Mouse (Mus musculus) midbrain, postnatal 0 days (tissue): Measurements from ENCODE around the gene Rapgef5. TPM values are rescaled to one million over a fixed set of nuclear protein-coding genes. Genes with fewer than 3 reads are reported as not detected.
"Not testable (repeated sequence)": the region's sequence is repeated elsewhere in the genome, so short reads cannot be mapped to it uniquely, and the experiment has no call there.

Experiments
- ATAC-seq: fragments of 200-750 bp; cut with Nextera tagmentation; 2 replicates; pipeline ENCODE4 v1.8.0; 2017; ENCODE audit warnings: moderate number of reproducible peaks, mild to moderate bottlenecking, moderate TSS enrichment, moderate library complexity; ENCODE audit not compliant: low FRiP score
- DNase-seq: peaks from one replicate; pipeline ENCODE4 v3.0.0-alpha.2; 2015; ENCODE audit warnings: low spot score
- H3K27ac ChIP-seq: fragments of 300-500 bp; sonication (generic); 2 replicates; pipeline ENCODE4 v1.5.1; 2014; ENCODE audit warnings: low read depth, mild to moderate bottlenecking, low read length, mixed read lengths
- H3K27me3 ChIP-seq: fragments of 300-500 bp; sonication (generic); 2 replicates; pipeline ENCODE4 v1.6.1; 2014; ENCODE audit warnings: low read length, control low read depth, mixed read lengths; ENCODE audit not compliant: insufficient read depth
- H3K36me3 ChIP-seq: fragments of 300-500 bp; sonication (generic); 2 replicates; pipeline ENCODE4 v1.6.1; 2014; ENCODE audit warnings: low read length, control low read depth, mixed read lengths; ENCODE audit not compliant: insufficient read depth
- H3K4me1 ChIP-seq: fragments of 300-500 bp; sonication (generic); 2 replicates; pipeline ENCODE4 v1.6.1; 2014; ENCODE audit warnings: mild to moderate bottlenecking, control low read depth, antibody characterized with exemption, low read length, mixed read lengths; ENCODE audit not compliant: insufficient read depth
- H3K4me2 ChIP-seq: fragments of 300-500 bp; sonication (generic); 2 replicates; pipeline ENCODE4 v1.6.1; 2014; ENCODE audit warnings: low read depth, mild to moderate bottlenecking, low read length, mixed read lengths; ENCODE audit not compliant: poor library complexity, severe bottlenecking
- H3K4me3 ChIP-seq: fragments of 300-500 bp; sonication (generic); 2 replicates; pipeline ENCODE4 v1.5.1; 2014; ENCODE audit warnings: low read depth, mild to moderate bottlenecking, low read length, moderate library complexity
- H3K9ac ChIP-seq: fragments of 300-500 bp; sonication (generic); replicated peaks from 2 replicates; pipeline ENCODE4 v1.6.1; 2014; ENCODE audit warnings: mild to moderate bottlenecking, low read length, moderate library complexity, mixed read lengths; ENCODE audit not compliant: poor library complexity, severe bottlenecking
- H3K9me3 ChIP-seq: fragments of 300-500 bp; sonication (generic); 2 replicates; pipeline ENCODE4 v1.6.1; 2016; ENCODE audit warnings: low read length, control low read depth
- CTCF ChIP-seq: IDR thresholded peaks from 2 replicates; pipeline ENCODE4 v1.5.1; 2016; ENCODE audit warnings: antibody characterized with exemption, mild to moderate bottlenecking
- WGBS: fragments of 180-500 bp; shearing (Covaris S2); extraction: QIAGEN DNeasy Blood & Tissue Kit; methylation state at CpG from one replicate; pipeline ENCODE4 v1.1.7; 2014; 5-methylcytosine and 5-hydroxymethylcytosine counted together
- polyA plus RNA-seq: library from polyadenylated mRNA; unstranded; fragments of >200 nt; fragmentation: Nextera tagmentation; extraction: Ambion mirVana; gene quantifications from 2 replicates; pipeline ENCODE4 v1.2.1, GENCODE M21; 2015
- total RNA-seq: library from RNA; depleted of rRNA; stranded (reverse); fragments of >200 nt; gene quantifications from 2 replicates; pipeline ENCODE4 v1.2.3, GENCODE M21; 2014

Rapgef5 gene
- total and polyA plus RNA-seq, 2 experiments from 2014 or later, result 25.9 to 54.3 TPM

DNA sequence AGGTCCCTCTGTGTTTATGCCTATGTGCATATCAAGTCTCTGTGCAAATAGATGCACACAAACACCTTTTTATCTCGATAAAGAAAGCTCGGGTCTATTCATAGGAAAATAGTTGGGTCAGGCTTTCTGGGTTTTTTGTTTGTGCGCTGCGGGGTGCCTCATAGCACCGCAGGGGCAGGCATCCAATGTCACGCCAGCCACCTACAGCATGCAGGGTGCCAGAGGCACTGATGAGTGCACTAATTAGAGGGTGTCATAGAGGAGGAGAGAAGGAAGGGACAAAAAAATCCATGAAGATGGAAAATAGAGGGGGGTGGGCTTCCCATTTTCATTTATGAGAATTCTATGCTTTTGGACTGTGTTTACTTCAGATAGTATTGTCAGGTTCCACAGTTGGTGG, 270.3 kb downstream of the Rapgef5 start:
- Histone ChIP-seq H3K9me3 (no peaks in the 10 kb centered on the region), H3K9ac (no peak overlapping the region), H3K4me3 (no peak overlapping the region), H3K36me3 (no peaks in the 10 kb centered on the region), H3K27ac (no peak overlapping the region), H3K4me1 (no peaks in the 10 kb centered on the region), H3K4me2 (no peak overlapping the region), H3K27me3 (no peaks in the 10 kb centered on the region)
- TF ChIP-seq CTCF, result no peak
- no peak for DNase-seq
- 20% methylated on average over 6 of the region's 6 CpGs for WGBS
- ATAC-seq, result no peak

- WGBS, result 17% methylated on average over 24 of the region's 24 CpGs
- Histone ChIP-seq H3K27me3 (no peaks in the 10 kb centered on the region), H3K36me3 (no peaks in the 10 kb centered on the region), H3K4me2 (peak overlapping the region; percentile 39), H3K9ac (no peak overlapping the region), H3K4me3 (peak overlapping the region; percentile 2; the same call in 1 of the 2 replicates), H3K9me3 (no peaks in the 10 kb centered on the region), H3K4me1 (no peaks in the 10 kb centered on the region), H3K27ac (no peak overlapping the region)
- DNase-seq (no peak), ATAC-seq (no peak)
- TF ChIP-seq CTCF, result no peak
Measured at GRCm38 (mm10) chr12:117788513-117789011, 272.3 kb downstream of the Rapgef5 start.

DNA sequence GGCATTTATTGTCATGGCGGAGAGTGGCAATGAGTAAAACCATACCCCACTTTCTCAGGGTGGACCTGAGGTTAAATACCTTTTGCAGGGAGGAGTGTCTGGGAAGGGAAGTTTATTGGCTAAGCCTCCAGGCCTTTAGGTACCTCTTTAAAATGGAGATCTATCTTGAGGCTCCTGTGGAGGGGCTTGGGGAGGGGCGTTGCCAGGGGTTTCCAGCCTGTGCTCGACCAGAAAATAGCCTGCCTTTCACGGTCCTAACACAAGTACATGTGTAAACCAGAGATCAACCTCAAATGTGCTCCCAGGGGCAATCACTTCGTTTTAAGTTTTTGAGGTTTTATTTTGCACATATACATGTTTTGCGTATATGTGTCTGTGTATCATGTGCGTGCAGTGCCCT, 272.7 kb downstream of the Rapgef5 start:
- H3K36me3 ChIP-seq, result no peaks in the 10 kb centered on the region
- ATAC-seq (no peak), DNase-seq (no peak)
- no peak overlapping the region for H3K4me2 ChIP-seq
- TF ChIP-seq CTCF, result no peak
- no peak overlapping the region for H3K4me3 ChIP-seq
- no peaks in the 10 kb centered on the region for H3K4me1 ChIP-seq
- H3K27ac ChIP-seq, result no peak overlapping the region
- H3K9ac ChIP-seq, result no peak overlapping the region
- H3K9me3 ChIP-seq, result no peaks in the 10 kb centered on the region
- 21% methylated on average over 7 of the region's 7 CpGs for WGBS
- H3K27me3 ChIP-seq, result no peaks in the 10 kb centered on the region

DNA sequence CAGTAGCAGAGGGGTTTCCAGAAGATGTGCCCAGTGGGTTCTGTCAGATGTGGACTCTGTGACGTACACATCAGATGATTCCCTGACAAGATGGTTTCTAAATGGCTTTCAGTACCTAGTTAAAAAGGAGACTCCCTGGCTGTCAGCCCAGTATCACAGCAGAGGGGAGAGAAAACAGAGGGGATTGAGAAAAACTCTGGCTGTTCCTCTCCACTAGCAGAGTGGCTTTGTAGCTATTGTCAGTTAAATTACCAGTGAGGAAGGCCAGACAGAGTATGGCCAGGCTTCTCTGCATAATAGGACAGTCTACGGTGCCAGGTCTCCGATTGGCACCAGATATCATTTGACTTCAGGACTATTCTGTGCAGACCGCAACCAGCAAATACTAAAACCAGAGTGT, 279.0 kb downstream of the Rapgef5 start:
- H3K4me2 ChIP-seq, result no peak overlapping the region
- no peaks in the 10 kb centered on the region for H3K27me3 ChIP-seq
- no peak for TF ChIP-seq CTCF
- H3K4me1 ChIP-seq, result no peaks in the 10 kb centered on the region
- 58% methylated on average over 4 of the region's 4 CpGs for WGBS
- ATAC-seq (no peak), DNase-seq (peak; percentile 21)
- H3K4me3 ChIP-seq, result no peak overlapping the region
- no peak overlapping the region for H3K9ac ChIP-seq
- H3K36me3 ChIP-seq, result no peaks in the 10 kb centered on the region
- H3K27ac ChIP-seq, result no peak overlapping the region
- no peaks in the 10 kb centered on the region for H3K9me3 ChIP-seq

DNA sequence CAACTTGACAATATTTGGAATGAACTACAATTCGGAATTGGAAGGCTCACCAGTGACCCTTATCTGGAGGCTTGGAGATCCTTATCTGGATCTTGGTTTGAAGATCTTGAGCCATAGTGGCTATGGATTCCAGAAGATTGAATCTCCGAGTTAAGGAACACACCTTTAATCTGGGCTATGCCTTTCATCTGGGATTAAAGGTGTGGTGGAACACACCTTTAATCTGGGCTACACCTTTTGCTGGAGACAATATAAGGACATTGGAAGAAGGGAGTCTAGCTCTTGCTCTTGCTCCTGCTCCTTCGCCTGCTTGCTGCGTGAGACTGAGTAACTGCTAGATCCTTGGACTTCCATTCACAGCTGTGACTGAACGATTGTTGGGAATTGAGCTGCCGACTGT, 287.7 kb downstream of the Rapgef5 start, which contains the start of gene Cdca7l:
Cdca7l (plus strand) TSS at position 301 of the 400 bp plus-strand sequence.
- DNase-seq, H3K9ac ChIP-seq, H3K9me3 ChIP-seq, H3K4me3 ChIP-seq, ATAC-seq, H3K36me3 ChIP-seq, H3K4me2 ChIP-seq, H3K4me1 ChIP-seq, H3K27ac ChIP-seq, H3K27me3 ChIP-seq: not testable (repeated sequence)
- WGBS, result no CpG with 5 or more reads among the region's 6 CpGs

- Histone ChIP-seq H3K4me3 (peak overlapping the region; percentile 12; the same call in 1 of the 2 replicates), H3K36me3 (no peaks in the 10 kb centered on the region), H3K4me1 (peaks cover 3% of the 10 kb centered on the region; the same call in 1 of the 2 replicates), H3K9me3 (no peaks in the 10 kb centered on the region), H3K27me3 (0 out of 2 replicates have a peak, but pooled peaks cover under 1% of the 10 kb centered on the region), H3K27ac (no peak overlapping the region), H3K4me2 (peak overlapping the region; percentile 37), H3K9ac (no peak overlapping the region)
- whole genome bisulfite sequencing, result 68% methylated on average over 4 of the region's 4 CpGs
- no peak for TF ChIP-seq CTCF
- no peak for ATAC-seq
- DNase-seq, result no peak
Measured at GRCm38 (mm10) chr12:117805576-117805975, 289.3 kb downstream of the Rapgef5 start.
